Mouse (Mus musculus) myocyte (in vitro differentiated cells): ENCODE results near the gene Lrrfip2.

Experiments
- POLR2A ChIP-seq: IDR thresholded peaks from one replicate; pipeline ENCODE4 v1.6.1; 2011; ENCODE audit warnings: low read depth, mild to moderate bottlenecking, control low read depth, moderate library complexity; ENCODE audit not compliant: insufficient read length
- POLR2AphosphoS2 ChIP-seq: IDR thresholded peaks from one replicate; pipeline ENCODE4 v1.6.1; 2011; ENCODE audit warnings: low read depth, control low read depth; ENCODE audit not compliant: insufficient read length
- TCF12 ChIP-seq: IDR thresholded peaks from one replicate; pipeline ENCODE4 v1.6.1; 2011; ENCODE audit warnings: mild to moderate bottlenecking, control low read depth; ENCODE audit not compliant: poor library complexity, insufficient read depth, severe bottlenecking

DNA sequence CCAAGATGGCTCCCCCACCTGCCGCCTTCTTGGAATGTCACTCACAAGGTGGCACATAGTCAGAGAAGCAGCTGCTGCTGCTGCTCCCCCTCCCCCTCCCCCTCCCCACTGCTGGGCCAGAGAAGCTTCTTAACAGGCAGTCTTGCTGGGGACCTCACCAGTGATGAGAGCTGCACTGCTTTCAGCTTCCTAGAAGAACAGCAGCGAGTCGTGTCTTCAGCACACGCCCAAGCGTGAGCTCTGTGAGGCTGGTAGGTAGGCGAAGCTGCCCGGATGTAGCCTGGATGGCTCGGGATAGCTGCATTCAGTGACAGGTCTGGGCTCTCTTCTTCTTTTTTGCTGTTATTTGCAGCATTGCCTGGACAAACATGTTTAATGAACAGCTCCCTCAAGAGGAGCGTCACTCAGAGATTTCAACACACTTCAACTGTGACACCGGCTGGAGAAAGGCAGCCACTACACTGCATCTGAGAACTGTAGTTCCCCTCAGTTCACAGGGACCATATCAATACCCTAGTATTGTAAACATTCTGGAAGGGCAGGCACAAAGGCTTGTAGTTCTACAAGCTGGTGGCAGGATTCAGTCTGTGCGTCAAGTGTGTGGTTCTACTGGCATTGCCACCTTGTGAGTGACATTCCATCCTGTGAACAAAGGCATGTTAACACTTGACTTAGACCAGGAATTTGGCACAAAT lies 38.5 kb downstream of the Lrrfip2 start:
- TF ChIP-seq POLR2AphosphoS2, result no peak
- TF ChIP-seq POLR2A, result no peak
- TF ChIP-seq TCF12, result no peak
